Mouse (Mus musculus): ENCODE measurements around the gene Glce. TPM values are rescaled to one million over a fixed set of nuclear protein-coding genes. Genes with fewer than 3 reads are reported as not detected.
A peak's percentile ranks its signal among the peaks of the same experiment; 100 is the strongest.

The Glce gene
- polyA plus RNA-seq, 1 experiment from 2014 or later, result 33.3 TPM

DNA sequence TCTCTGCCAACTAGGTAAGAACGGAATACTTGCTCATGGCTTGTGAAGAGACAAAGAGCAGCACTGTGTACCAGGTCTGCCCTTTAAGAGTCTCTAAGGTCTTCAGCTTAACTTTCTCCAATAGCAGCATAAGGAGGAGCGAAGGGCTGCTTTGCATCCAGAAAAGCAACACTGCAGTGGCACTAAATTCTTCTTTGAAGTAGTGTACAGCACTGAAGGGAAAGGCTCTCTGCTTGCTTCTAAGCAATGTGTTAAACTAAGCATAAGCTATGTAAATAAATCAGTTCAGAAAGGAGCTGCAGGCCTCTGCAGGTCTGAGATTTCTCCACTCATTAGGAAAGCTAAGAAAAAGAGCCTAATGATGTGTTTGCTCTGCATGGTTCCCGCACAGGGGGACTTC lies 40.9 kb downstream of the Glce start:
- DNase-seq (ENCODE audit: low spot score), result no peak
- Histone ChIP-seq H3K4me3 (ENCODE audit: low read depth, low read length) (no peak overlapping the region), H3K36me3 (replicated peaks; ENCODE audit: control insufficient read depth, insufficient read depth, low read depth, low read length) (no peaks in the 10 kb centered on the region), H3K9ac (replicated peaks; ENCODE audit: low read length) (no peak overlapping the region), H3K9me3 (replicated peaks; ENCODE audit: control insufficient read depth, low read length) (no peaks in the 10 kb centered on the region), H3K4me1 (ENCODE audit: control insufficient read depth, insufficient read depth, low read length) (no peaks in the 10 kb centered on the region), H3K4me2 (ENCODE audit: low read depth, low read length) (no peak overlapping the region), H3K27me3 (ENCODE audit: control insufficient read depth, insufficient read depth, low read length) (no peaks in the 10 kb centered on the region), H3K27ac (replicated peaks; ENCODE audit: low read depth, low read length) (no peak overlapping the region)
- WGBS, result 68% methylated on average over 3 of the region's 3 CpGs
- no peak for ATAC-seq (replicated peaks; ENCODE audit: insufficient number of reproducible peaks, low FRiP score, low TSS enrichment, low read depth)

DNA sequence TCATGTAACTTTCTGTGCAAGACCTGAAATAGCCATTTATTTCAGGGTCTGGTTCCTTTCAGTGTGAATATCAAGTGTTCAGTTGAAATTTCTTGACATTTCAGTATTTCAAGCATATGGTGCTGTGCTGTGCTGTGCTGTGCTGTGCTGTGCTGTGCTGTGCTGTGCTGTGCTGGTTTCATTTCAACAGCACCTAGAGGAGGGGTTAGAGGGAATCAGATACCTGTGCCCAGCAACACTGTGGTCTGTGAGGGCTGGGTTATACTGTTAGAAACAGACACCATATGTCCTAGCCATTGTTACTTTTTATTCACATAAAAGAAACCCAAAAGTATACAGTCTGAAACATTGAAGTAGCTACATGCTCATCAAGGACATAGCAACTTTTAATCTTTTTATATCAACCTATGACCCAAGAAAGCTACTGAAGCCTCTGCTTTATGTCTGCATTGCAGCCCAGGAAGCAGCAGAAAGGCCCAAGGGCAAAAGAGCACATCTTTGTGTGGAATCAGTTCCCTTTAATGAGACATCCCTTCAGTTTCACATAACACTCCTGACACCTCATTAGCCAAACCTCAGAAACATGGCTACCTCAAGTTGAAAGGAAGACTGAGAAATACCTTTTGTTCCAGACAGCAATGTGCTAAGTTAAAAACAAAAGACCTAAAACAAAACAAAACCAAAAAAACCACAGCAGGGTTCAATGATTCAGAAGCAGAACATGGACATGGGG lies 42.3 kb downstream of the Glce start:
- H3K9me3 ChIP-seq (replicated peaks; ENCODE audit: control insufficient read depth, low read length), result no peaks in the 10 kb centered on the region
- H3K36me3 ChIP-seq (replicated peaks; ENCODE audit: control insufficient read depth, insufficient read depth, low read depth, low read length), result no peaks in the 10 kb centered on the region
- H3K4me3 ChIP-seq (ENCODE audit: low read depth, low read length), result no peak overlapping the region
- no peak overlapping the region for H3K27ac ChIP-seq (replicated peaks; ENCODE audit: low read depth, low read length)
- no peak overlapping the region for H3K9ac ChIP-seq (replicated peaks; ENCODE audit: low read length)
- H3K4me2 ChIP-seq (ENCODE audit: low read depth, low read length), result no peak overlapping the region
- H3K27me3 ChIP-seq (ENCODE audit: control insufficient read depth, insufficient read depth, low read length), result no peaks in the 10 kb centered on the region
- ATAC-seq (replicated peaks; ENCODE audit: insufficient number of reproducible peaks, low FRiP score, low TSS enrichment, low read depth), result no peak
- no peaks in the 10 kb centered on the region for H3K4me1 ChIP-seq (ENCODE audit: control insufficient read depth, insufficient read depth, low read length)
- DNase-seq (ENCODE audit: low spot score), result no peak

DNA sequence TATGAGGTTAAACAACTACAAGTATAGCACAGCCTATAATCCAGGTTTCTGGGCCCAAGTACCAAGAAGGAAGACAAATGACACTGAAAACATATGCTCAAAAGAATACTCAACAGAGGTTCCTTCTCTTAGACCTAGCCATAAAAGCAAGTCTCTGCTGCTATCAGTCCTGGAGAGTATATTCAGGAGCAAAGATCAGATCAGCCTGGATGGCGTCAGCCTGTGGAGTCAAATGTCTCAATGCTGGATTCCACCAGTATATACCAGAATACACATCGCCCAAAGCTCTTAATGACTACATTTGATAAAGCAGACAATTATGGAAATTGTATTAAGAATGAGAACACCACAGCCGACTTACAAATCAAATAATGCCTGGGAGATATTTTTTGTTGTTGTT lies 60.2 kb downstream of the Glce start:
- Histone ChIP-seq H3K36me3 (replicated peaks; ENCODE audit: control insufficient read depth, insufficient read depth, low read depth, low read length) (no peaks in the 10 kb centered on the region), H3K4me3 (ENCODE audit: low read depth, low read length) (no peak overlapping the region), H3K27ac (replicated peaks; ENCODE audit: low read depth, low read length) (no peak overlapping the region), H3K4me1 (ENCODE audit: control insufficient read depth, insufficient read depth, low read length) (no peaks in the 10 kb centered on the region), H3K4me2 (ENCODE audit: low read depth, low read length) (no peak overlapping the region), H3K9ac (replicated peaks; ENCODE audit: low read length) (no peak overlapping the region), H3K9me3 (replicated peaks; ENCODE audit: control insufficient read depth, low read length) (no peaks in the 10 kb centered on the region), H3K27me3 (ENCODE audit: control insufficient read depth, insufficient read depth, low read length) (no peaks in the 10 kb centered on the region)
- 87% methylated on average over 3 of the region's 3 CpGs for WGBS
- ATAC-seq (replicated peaks; ENCODE audit: insufficient number of reproducible peaks, low FRiP score, low TSS enrichment, low read depth) (no peak), DNase-seq (ENCODE audit: low spot score) (no peak)

DNA sequence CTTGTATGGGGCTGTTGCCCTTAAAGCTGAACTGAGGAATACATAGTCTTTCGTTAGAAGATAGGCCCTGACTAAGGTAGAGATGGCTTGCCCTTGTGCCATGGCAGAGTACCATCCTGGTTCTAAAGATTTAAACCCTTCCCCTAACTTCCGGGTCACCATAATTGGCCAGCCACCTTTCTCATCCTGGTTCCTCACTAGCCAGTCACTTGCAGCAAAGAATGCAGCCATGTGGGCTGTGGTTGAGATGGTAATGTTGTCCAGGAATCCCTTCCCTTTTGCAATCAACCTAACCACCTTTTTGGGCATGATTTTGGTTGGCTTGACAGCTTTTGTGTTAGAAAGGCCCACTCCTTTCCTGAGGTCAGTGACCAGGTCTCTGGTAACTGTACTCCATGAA lies 62.0 kb downstream of the Glce start:
- Histone ChIP-seq H3K4me3 (ENCODE audit: low read depth, low read length) (no peak overlapping the region), H3K4me2 (ENCODE audit: low read depth, low read length) (no peak overlapping the region), H3K27ac (replicated peaks; ENCODE audit: low read depth, low read length) (no peak overlapping the region), H3K9ac (replicated peaks; ENCODE audit: low read length) (no peak overlapping the region), H3K4me1 (ENCODE audit: control insufficient read depth, insufficient read depth, low read length) (no peaks in the 10 kb centered on the region), H3K27me3 (ENCODE audit: control insufficient read depth, insufficient read depth, low read length) (no peaks in the 10 kb centered on the region), H3K9me3 (replicated peaks; ENCODE audit: control insufficient read depth, low read length) (no peaks in the 10 kb centered on the region), H3K36me3 (replicated peaks; ENCODE audit: control insufficient read depth, insufficient read depth, low read depth, low read length) (no peaks in the 10 kb centered on the region)
- no peak for ATAC-seq (replicated peaks; ENCODE audit: insufficient number of reproducible peaks, low FRiP score, low TSS enrichment, low read depth)
- 91% methylated on average over 2 of the region's 2 CpGs for WGBS
- DNase-seq (ENCODE audit: low spot score), result no peak

DNA sequence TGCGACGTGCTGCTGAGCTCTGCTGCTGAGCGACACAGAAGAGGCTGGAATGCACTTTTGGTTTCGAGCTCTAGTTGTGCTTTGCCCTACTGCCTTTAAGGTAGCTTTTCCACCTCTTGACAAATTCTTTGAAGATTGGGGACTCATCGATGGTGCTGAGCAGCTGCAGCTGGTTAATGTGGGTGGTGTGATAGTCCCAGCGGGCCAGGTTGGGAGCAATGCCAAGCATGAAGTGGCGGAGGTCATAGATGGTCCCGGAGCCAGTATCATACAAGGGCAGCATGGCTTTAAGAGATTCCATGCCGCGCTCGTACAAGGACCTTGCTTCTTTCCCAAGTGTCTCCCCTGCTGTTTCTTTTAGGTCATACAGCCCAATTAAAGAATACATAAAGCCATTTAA lies 62.5 kb downstream of the Glce start:
- no peaks in the 10 kb centered on the region for H3K27me3 ChIP-seq (ENCODE audit: control insufficient read depth, insufficient read depth, low read length)
- no peaks in the 10 kb centered on the region for H3K4me1 ChIP-seq (ENCODE audit: control insufficient read depth, insufficient read depth, low read length)
- no peak overlapping the region for H3K4me3 ChIP-seq (ENCODE audit: low read depth, low read length)
- no peak overlapping the region for H3K27ac ChIP-seq (replicated peaks; ENCODE audit: low read depth, low read length)
- H3K36me3 ChIP-seq (replicated peaks; ENCODE audit: control insufficient read depth, insufficient read depth, low read depth, low read length), result no peaks in the 10 kb centered on the region
- WGBS, result 91% methylated on average over 11 of the region's 11 CpGs
- H3K4me2 ChIP-seq (ENCODE audit: low read depth, low read length), result no peak overlapping the region
- H3K9me3 ChIP-seq (replicated peaks; ENCODE audit: control insufficient read depth, low read length), result no peaks in the 10 kb centered on the region
- ATAC-seq (replicated peaks; ENCODE audit: insufficient number of reproducible peaks, low FRiP score, low TSS enrichment, low read depth) (no peak), DNase-seq (ENCODE audit: low spot score) (no peak)
- H3K9ac ChIP-seq (replicated peaks; ENCODE audit: low read length), result no peak overlapping the region

DNA sequence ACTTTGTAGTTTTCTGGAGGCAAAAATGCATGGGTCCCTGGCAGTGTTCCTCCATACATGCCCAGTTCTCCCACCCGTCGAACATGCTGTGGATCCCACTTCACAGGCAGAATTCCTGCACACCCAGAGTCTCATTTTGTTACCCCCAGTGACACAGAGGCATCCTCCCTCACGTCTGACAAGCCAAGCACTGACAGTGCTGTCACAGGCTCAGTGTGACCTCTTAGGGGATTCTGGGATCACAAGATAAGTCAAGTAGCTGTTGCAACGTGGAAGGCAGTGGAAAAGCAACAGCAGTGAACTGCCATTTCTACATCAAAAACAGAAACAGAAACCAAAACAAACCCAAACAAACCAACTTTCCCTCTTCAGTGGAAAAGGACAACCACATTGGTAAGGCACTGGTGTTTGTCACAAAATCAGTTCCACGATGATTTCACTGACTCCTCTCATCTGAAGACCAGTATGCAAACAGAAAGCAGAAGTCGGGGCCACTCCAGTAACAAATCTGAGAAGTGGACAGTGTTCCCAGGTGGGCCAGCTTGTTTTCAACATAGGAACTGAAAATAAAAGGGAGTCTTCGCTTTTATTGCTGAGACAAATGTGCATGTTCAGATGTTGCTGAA lies 64.5 kb downstream of the Glce start:
- Histone ChIP-seq H3K9me3 (replicated peaks; ENCODE audit: control insufficient read depth, low read length) (no peaks in the 10 kb centered on the region), H3K27me3 (ENCODE audit: control insufficient read depth, insufficient read depth, low read length) (no peaks in the 10 kb centered on the region), H3K36me3 (replicated peaks; ENCODE audit: control insufficient read depth, insufficient read depth, low read depth, low read length) (no peaks in the 10 kb centered on the region), H3K4me3 (ENCODE audit: low read depth, low read length) (no peak overlapping the region), H3K4me2 (ENCODE audit: low read depth, low read length) (no peak overlapping the region), H3K9ac (replicated peaks; ENCODE audit: low read length) (no peak overlapping the region), H3K4me1 (ENCODE audit: control insufficient read depth, insufficient read depth, low read length) (no peaks in the 10 kb centered on the region), H3K27ac (replicated peaks; ENCODE audit: low read depth, low read length) (no peak overlapping the region)
- 75% methylated on average over 7 of the region's 7 CpGs for WGBS
- DNase-seq (ENCODE audit: low spot score) (no peak), ATAC-seq (replicated peaks; ENCODE audit: insufficient number of reproducible peaks, low FRiP score, low TSS enrichment, low read depth) (no peak)

DNA sequence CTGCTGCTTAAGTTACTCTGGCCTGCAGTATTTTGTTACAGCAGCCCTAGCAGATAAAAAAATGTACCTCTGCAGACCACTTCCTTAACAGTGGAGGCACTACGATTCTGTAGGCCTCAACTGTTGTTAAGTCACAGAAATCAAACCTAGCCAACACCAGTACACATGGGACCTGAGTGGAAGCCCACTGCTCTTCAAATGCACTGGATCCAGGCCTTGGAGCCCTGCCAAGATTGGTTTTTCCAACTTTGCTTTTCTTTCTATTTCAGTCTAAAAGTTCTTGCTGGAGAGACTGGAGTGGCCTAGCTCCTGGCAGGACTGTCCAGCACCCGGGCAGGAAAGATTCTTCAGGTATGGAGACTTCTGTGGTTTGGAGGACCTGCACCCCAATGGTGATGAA lies 66.2 kb downstream of the Glce start:
- Histone ChIP-seq H3K9me3 (replicated peaks; ENCODE audit: control insufficient read depth, low read length) (no peaks in the 10 kb centered on the region), H3K4me3 (ENCODE audit: low read depth, low read length) (no peak overlapping the region), H3K4me2 (ENCODE audit: low read depth, low read length) (no peak overlapping the region), H3K27me3 (ENCODE audit: control insufficient read depth, insufficient read depth, low read length) (no peaks in the 10 kb centered on the region), H3K27ac (replicated peaks; ENCODE audit: low read depth, low read length) (no peak overlapping the region), H3K36me3 (replicated peaks; ENCODE audit: control insufficient read depth, insufficient read depth, low read depth, low read length) (no peaks in the 10 kb centered on the region), H3K9ac (replicated peaks; ENCODE audit: low read length) (no peak overlapping the region), H3K4me1 (ENCODE audit: control insufficient read depth, insufficient read depth, low read length) (no peaks in the 10 kb centered on the region)
- DNase-seq (ENCODE audit: low spot score) (no peak), ATAC-seq (replicated peaks; ENCODE audit: insufficient number of reproducible peaks, low FRiP score, low TSS enrichment, low read depth) (no peak)
- WGBS, result 89% methylated on average over 2 of the region's 2 CpGs

DNA sequence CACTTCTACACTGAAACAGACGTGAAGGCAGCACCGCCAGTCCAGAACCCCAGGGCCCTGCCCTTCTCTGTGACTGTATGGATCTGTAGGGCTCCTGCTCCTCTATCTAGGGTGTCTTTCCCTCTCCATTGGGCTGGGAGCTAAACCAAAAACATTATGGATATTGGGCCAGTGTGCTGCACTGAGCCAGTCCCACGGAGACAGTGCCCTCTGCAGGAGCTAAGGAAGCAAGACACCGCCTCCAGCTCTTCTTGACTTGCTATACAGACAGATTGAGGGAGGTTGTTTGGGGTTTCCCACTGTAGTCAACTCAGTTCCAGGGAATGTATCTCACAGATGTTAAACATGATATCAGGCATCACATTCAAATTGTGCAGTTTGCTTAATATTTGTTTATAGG lies 71.7 kb downstream of the Glce start:
- H3K27ac ChIP-seq (replicated peaks; ENCODE audit: low read depth, low read length), result no peak overlapping the region
- 41% methylated on average over 4 of the region's 4 CpGs for WGBS
- H3K27me3 ChIP-seq (ENCODE audit: control insufficient read depth, insufficient read depth, low read length), result no peaks in the 10 kb centered on the region
- no peaks in the 10 kb centered on the region for H3K36me3 ChIP-seq (replicated peaks; ENCODE audit: control insufficient read depth, insufficient read depth, low read depth, low read length)
- no peaks in the 10 kb centered on the region; the same call in 1 of the 2 replicates for H3K4me1 ChIP-seq (ENCODE audit: control insufficient read depth, insufficient read depth, low read length)
- DNase-seq (ENCODE audit: low spot score) (peak; percentile 55), ATAC-seq (replicated peaks; ENCODE audit: insufficient number of reproducible peaks, low FRiP score, low TSS enrichment, low read depth) (no peak)
- H3K9me3 ChIP-seq (replicated peaks; ENCODE audit: control insufficient read depth, low read length), result no peaks in the 10 kb centered on the region
- no peak overlapping the region for H3K4me2 ChIP-seq (ENCODE audit: low read depth, low read length)
- no peak overlapping the region for H3K9ac ChIP-seq (replicated peaks; ENCODE audit: low read length)
- H3K4me3 ChIP-seq (ENCODE audit: low read depth, low read length), result no peak overlapping the region

All from embryonic facial prominence, embryonic 11.5 days (tissue).